Mouse (Mus musculus): ENCODE results near the gene Rcor3.

The Rcor3 gene

GRCm38 (mm10) chr1:192068188-192068587 is 69.7 kb downstream of the Rcor3 start:
- no peak for DNase-seq

GRCm38 (mm10) chr1:192066956-192067355 is 70.9 kb downstream of the Rcor3 start:
- DNase-seq = no peak

DNA sequence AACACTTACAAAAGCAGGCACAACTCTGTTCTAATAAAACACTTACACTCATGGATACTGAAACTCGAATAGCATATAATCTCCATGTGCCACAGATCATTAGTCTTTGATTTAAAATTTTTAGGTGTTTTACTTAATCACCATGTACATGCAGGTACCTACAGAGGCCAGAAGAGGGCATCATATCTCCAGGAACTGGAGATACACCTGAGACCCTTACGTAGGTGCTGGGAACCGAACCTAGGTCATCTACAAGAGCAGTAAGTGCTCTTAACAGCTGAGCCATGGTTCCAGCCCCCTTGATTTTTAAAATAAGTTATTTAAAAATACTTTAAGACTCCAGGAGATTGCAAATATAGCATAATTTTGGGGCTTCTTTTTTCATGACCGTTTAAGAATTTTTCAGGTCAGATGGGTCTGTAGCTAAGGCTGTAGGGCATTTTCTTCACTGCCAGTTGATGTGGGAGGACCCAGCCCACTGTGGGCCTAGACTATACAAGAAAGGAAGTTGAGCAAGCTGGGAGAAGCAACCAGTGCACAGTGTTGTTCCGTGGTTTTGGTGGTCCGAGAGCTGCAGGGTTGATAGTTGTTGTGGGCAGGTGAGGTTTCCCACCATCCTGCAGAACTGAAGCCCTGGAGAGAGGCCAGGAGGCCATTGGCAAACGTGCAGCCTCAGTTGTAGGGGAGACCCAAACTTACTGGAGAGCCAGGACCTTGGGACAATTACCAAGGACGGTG is 74.5 kb downstream of the Rcor3 start:
- no peak for DNase-seq

DNA sequence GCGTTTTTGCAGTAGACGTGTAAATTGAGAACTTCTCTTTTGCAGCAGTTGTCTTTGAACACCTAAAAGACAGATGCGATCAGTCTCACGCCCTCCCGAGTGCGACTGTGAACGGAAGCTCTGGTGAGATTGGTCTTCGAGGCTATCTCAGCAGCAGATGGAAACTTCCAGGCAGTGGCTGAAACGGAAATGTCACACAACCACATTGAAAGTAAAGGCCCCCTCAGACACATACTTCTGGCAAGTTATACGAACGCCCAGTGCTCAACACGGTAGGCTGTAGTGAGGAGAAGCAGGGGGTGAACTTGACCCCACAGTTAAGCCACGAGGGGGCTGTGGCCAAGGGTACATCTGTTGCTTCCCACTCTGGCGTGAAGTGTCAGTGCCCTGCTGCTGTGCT is 75.2 kb downstream of the Rcor3 start:
- DNase-seq = no peak

- no peak for DNase-seq
These were observed 76.1 kb downstream of the Rcor3 start for GRCm38 (mm10) chr1:192061666-192062306.

DNA sequence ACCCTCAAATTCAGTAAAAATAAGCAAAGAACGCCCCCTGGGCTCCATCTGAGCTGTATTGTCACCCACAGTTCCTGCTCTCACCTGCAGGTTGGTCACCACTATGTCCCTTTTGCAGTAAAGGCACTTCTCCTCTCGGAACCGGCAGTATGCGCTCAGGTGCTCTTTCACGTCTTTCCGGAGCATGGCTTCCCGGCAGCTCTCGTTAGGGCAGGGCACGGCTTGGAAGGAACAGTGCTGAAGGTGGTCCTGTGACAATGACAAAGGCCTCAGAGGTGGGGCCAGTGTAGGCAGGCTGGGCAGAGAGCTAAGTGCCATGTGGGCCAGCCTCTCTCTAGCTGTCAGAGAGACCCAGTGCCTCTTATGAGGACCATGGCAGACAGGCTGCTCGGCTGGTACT is 79.0 kb downstream of the Rcor3 start:
- DNase-seq = no peak

DNA sequence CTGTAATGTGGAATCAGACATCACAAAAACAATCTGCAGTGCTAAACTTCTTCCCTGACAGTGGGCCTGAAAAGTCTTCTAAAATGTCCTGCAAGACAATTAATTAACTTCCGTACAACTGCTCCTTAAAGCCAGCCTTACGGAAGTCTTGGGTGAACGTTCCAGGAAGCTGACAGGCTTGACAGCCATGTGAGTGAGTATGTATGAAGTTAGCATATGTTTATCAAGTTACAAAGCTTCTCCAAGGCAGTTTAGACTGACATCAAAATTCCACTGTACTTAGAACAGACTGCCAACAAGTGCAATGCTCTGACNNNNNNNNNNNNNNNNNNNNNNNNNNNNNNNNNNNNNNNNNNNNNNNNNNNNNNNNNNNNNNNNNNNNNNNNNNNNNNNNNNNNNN is 84.1 kb downstream of the Rcor3 start:
- DNase-seq = no peak

GRCm38 (mm10) chr1:192052986-192053385 is 84.9 kb downstream of the Rcor3 start:
- no peak for DNase-seq

- no peak for DNase-seq
These were observed 85.4 kb downstream of the Rcor3 start for GRCm38 (mm10) chr1:192052461-192052860.
